Mouse (Mus musculus) embryo, embryonic 10 days (tissue): ENCODE data around the gene Tigd4.

Experiments used
- DNase-seq: peaks from one replicate; pipeline ENCODE4 v3.0.0-alpha.2; 2015; ENCODE audit warnings: low spot score

The Tigd4 gene

GRCm38 (mm10) chr3:84610183-84610710, 16.9 kb downstream of the Tigd4 start:
- no peak for DNase-seq

- DNase-seq = peak; percentile 76
Measured at GRCm38 (mm10) chr3:84615050-84615855, 21.9 kb downstream of the Tigd4 start.

GRCm38 (mm10) chr3:84615856-84616225, 22.5 kb downstream of the Tigd4 start:
- DNase-seq = no peak

GRCm38 (mm10) chr3:84618627-84619026, 25.3 kb downstream of the Tigd4 start:
- DNase-seq = no peak

GRCm38 (mm10) chr3:84619056-84619455, 25.7 kb downstream of the Tigd4 start:
- DNase-seq = no peak

- DNase-seq = no peak
Measured at GRCm38 (mm10) chr3:84619725-84620124, 26.4 kb downstream of the Tigd4 start.

GRCm38 (mm10) chr3:84622026-84622425, 28.7 kb downstream of the Tigd4 start:
- DNase-seq = no peak

GRCm38 (mm10) chr3:84631586-84631985, 38.2 kb downstream of the Tigd4 start:
- no peak for DNase-seq

GRCm38 (mm10) chr3:84637095-84637494, 43.7 kb downstream of the Tigd4 start:
- DNase-seq = no peak

- DNase-seq = no peak
Measured at GRCm38 (mm10) chr3:84637890-84638578, 44.7 kb downstream of the Tigd4 start.

- no peak for DNase-seq
Measured at GRCm38 (mm10) chr3:84638858-84639257, 45.5 kb downstream of the Tigd4 start.

- no peak for DNase-seq
Measured at GRCm38 (mm10) chr3:84639767-84640500, 46.6 kb downstream of the Tigd4 start.

- no peak for DNase-seq
Measured at GRCm38 (mm10) chr3:84640536-84640935, 47.2 kb downstream of the Tigd4 start.

GRCm38 (mm10) chr3:84641391-84641790, 48.0 kb downstream of the Tigd4 start:
- DNase-seq = no peak

- DNase-seq = no peak
Measured at GRCm38 (mm10) chr3:84642942-84643341, 49.6 kb downstream of the Tigd4 start.

- DNase-seq = no peak
Measured at GRCm38 (mm10) chr3:84645156-84646006, 52.0 kb downstream of the Tigd4 start.

GRCm38 (mm10) chr3:84646007-84646290, 52.6 kb downstream of the Tigd4 start:
- DNase-seq = no peak

GRCm38 (mm10) chr3:84646331-84646845, 53.0 kb downstream of the Tigd4 start:
- DNase-seq = no peak
